Mouse (Mus musculus) heart, embryonic 13.5 days (tissue): ENCODE data around the gene Cnn3. TPM values are rescaled to one million over a fixed set of nuclear protein-coding genes. Genes with fewer than 3 reads are reported as not detected.

Experiments
- ATAC-seq: fragments of 200-750 bp; cut with Nextera tagmentation; 2 replicates; pipeline ENCODE4 v1.8.0; 2017; ENCODE audit warnings: moderate TSS enrichment; ENCODE audit not compliant: insufficient number of reproducible peaks, low FRiP score, low TSS enrichment; ENCODE audit errors: extremely low read depth
- H3K27ac ChIP-seq: fragments of 300-500 bp; sonication (generic); replicated peaks from 2 replicates; pipeline ENCODE4 v1.5.1; 2015; ENCODE audit warnings: moderate library complexity, mild to moderate bottlenecking, inconsistent platforms
- H3K27me3 ChIP-seq: fragments of 300-500 bp; sonication (generic); replicated peaks from 2 replicates; pipeline ENCODE4 v1.6.1; 2015; ENCODE audit warnings: mild to moderate bottlenecking, inconsistent platforms
- H3K36me3 ChIP-seq: fragments of 300-500 bp; sonication (generic); 2 replicates; pipeline ENCODE4 v1.6.1; 2015; ENCODE audit warnings: mild to moderate bottlenecking, inconsistent platforms
- H3K4me1 ChIP-seq: fragments of 300-500 bp; sonication (generic); 2 replicates; pipeline ENCODE4 v1.6.1; 2015; ENCODE audit warnings: inconsistent platforms
- H3K4me2 ChIP-seq: fragments of 300-500 bp; sonication (generic); 2 replicates; pipeline ENCODE4 v1.6.1; 2015; ENCODE audit warnings: inconsistent platforms, mild to moderate bottlenecking, moderate library complexity
- H3K4me3 ChIP-seq: fragments of 300-500 bp; sonication (generic); 2 replicates; pipeline ENCODE4 v1.5.1; 2015; ENCODE audit warnings: moderate library complexity, mild to moderate bottlenecking, inconsistent platforms
- H3K9ac ChIP-seq: fragments of 300-500 bp; sonication (generic); 2 replicates; pipeline ENCODE4 v1.6.1; 2015; ENCODE audit warnings: inconsistent platforms, mild to moderate bottlenecking, moderate library complexity
- H3K9me3 ChIP-seq: fragments of 300-500 bp; sonication (generic); 2 replicates; pipeline ENCODE4 v1.6.1; 2016; ENCODE audit warnings: inconsistent platforms
- WGBS: fragments of 180-500 bp; shearing (Covaris S2); methylation state at CpG from one replicate; pipeline ENCODE4 v1.1.7; 2015; ENCODE audit warnings: mixed read lengths; 5-methylcytosine and 5-hydroxymethylcytosine counted together
- polyA plus RNA-seq: library from polyadenylated mRNA; unstranded; fragments of >200 nt; fragmentation: Nextera tagmentation; extraction: Ambion mirVana; gene quantifications from 2 replicates; pipeline ENCODE4 v1.2.1, GENCODE M21; 2015

The Cnn3 gene
- polyA plus RNA-seq, 1 experiment from 2014 or later, result 400 TPM

- Histone ChIP-seq H3K36me3 (peaks cover 79% of the 10 kb centered on the region), H3K9me3 (no peaks in the 10 kb centered on the region)
- ATAC-seq, result no peak
These were observed 32.5 kb downstream of the Cnn3 start for GRCm38 (mm10) chr3:121458545-121459492.

DNA sequence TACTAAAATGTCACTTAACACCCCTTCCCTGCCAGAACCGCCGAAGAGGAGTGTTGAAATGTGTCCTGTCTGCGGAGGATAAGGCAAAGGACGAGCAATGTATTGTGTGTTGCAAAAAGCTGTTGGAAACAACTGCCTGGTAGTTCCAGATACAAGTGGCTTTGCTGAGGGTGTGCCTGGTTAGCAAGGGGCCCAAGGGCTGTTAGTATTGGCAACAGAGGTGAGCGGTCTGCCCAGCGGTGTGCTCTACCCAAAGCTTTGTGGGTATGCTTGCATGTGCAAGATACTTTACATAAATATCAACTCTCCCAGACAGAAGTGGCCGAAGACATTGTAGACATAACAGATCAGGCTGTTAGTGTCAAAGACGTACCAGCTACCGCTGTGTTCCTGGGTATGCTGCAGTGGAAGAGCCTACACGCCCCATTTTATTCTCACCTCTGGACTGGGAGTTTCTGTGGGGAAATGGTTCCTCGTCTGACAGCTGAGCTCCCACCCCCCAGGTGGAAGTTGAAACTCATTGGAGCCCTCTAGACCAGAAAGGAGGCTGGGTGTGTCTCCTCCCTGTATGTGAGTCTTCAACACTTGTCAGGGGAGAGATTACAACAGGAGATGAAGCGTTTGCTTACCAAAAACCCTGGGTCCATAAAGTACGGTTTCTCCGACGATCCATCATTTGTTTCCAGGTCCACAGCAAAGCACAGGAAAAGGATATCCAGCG is 34.3 kb downstream of the Cnn3 start:
- no peak overlapping the region for H3K4me3 ChIP-seq
- 64% methylated on average over 16 of the region's 16 CpGs for WGBS
- no peaks in the 10 kb centered on the region for H3K27me3 ChIP-seq
- ATAC-seq, result no peak
- peaks cover 61% of the 10 kb centered on the region for H3K36me3 ChIP-seq
- no peak overlapping the region for H3K9ac ChIP-seq
- H3K27ac ChIP-seq, result 0 out of 2 replicates have a peak overlapping the region, but pooled peaks have one; percentile 12
- H3K9me3 ChIP-seq, result no peaks in the 10 kb centered on the region
- H3K4me2 ChIP-seq, result no peak overlapping the region
- H3K4me1 ChIP-seq, result peaks cover 24% of the 10 kb centered on the region

More at GRCm38 (mm10) chr3:121458545-121459492, 32.5 kb downstream of the Cnn3 start:
- H3K9ac ChIP-seq, result no peak overlapping the region
- H3K27ac ChIP-seq, result no peak overlapping the region
- no peaks in the 10 kb centered on the region for H3K27me3 ChIP-seq
- H3K4me3 ChIP-seq, result no peak overlapping the region
- H3K4me1 ChIP-seq, result peaks cover 22% of the 10 kb centered on the region
- no peak overlapping the region for H3K4me2 ChIP-seq
- 53% methylated on average over 14 of the region's 14 CpGs for WGBS

GRCm38 (mm10) chr3:121461477-121461876 is 35.2 kb downstream of the Cnn3 start:
- Histone ChIP-seq H3K4me1 (peaks cover 27% of the 10 kb centered on the region), H3K4me2 (no peak overlapping the region), H3K9me3 (no peaks in the 10 kb centered on the region), H3K36me3 (peaks cover 53% of the 10 kb centered on the region), H3K27ac (no peak overlapping the region), H3K9ac (no peak overlapping the region), H3K4me3 (no peak overlapping the region), H3K27me3 (no peaks in the 10 kb centered on the region)
- ATAC-seq, result no peak
- WGBS, result 93% methylated on average over 13 of the region's 13 CpGs

- H3K9me3 ChIP-seq, result no peaks in the 10 kb centered on the region
- no peak overlapping the region for H3K9ac ChIP-seq
- H3K4me3 ChIP-seq, result no peak overlapping the region
- no peak overlapping the region for H3K27ac ChIP-seq
- 77% methylated on average over 3 of the region's 3 CpGs for WGBS
- H3K4me1 ChIP-seq, result peaks cover 27% of the 10 kb centered on the region
- no peaks in the 10 kb centered on the region for H3K27me3 ChIP-seq
- ATAC-seq, result no peak
- H3K4me2 ChIP-seq, result no peak overlapping the region
- peaks cover 40% of the 10 kb centered on the region for H3K36me3 ChIP-seq
These were observed 36.5 kb downstream of the Cnn3 start for GRCm38 (mm10) chr3:121462782-121463181.

GRCm38 (mm10) chr3:121464733-121465305 is 38.5 kb downstream of the Cnn3 start:
- H3K36me3 ChIP-seq, result peaks cover 20% of the 10 kb centered on the region
- no peak for ATAC-seq
- no peaks in the 10 kb centered on the region for H3K27me3 ChIP-seq
- H3K4me2 ChIP-seq, result no peak overlapping the region
- no peak overlapping the region for H3K9ac ChIP-seq
- H3K9me3 ChIP-seq, result no peaks in the 10 kb centered on the region
- no peak overlapping the region for H3K4me3 ChIP-seq
- no peak overlapping the region for H3K27ac ChIP-seq
- H3K4me1 ChIP-seq, result peaks cover 28% of the 10 kb centered on the region
- WGBS, result 56% methylated on average over 7 of the region's 7 CpGs

GRCm38 (mm10) chr3:121465795-121466194 is 39.5 kb downstream of the Cnn3 start:
- no peak overlapping the region for H3K9ac ChIP-seq
- peaks cover 20% of the 10 kb centered on the region for H3K4me1 ChIP-seq
- H3K4me3 ChIP-seq, result no peak overlapping the region
- WGBS, result 68% methylated on average over 10 of the region's 10 CpGs
- ATAC-seq, result no peak
- peaks cover 10% of the 10 kb centered on the region for H3K36me3 ChIP-seq
- H3K27me3 ChIP-seq, result no peaks in the 10 kb centered on the region
- no peak overlapping the region for H3K4me2 ChIP-seq
- no peaks in the 10 kb centered on the region for H3K9me3 ChIP-seq
- H3K27ac ChIP-seq, result no peak overlapping the region

DNA sequence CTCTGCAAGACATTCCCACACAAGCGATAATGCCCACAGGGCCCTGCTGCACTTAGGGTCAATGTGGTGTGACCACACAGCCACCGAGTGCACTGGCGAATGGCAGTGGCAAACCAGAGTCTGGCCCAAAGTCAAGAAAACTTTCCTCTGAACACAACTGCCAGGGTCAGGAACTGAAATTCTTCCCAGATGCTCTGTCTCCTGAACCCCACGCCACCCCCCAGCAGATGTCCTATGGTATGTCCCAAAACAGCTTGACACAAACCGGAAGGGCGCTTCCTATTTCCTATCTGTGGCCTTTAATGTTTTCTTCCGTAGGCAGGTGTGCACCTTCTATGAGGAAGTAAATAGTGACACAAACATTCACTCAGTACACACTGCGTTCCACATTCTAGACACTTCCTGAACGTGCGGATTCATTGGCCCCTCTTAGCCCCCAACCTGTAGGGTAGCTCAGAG is 40.8 kb downstream of the Cnn3 start:
- 71% methylated on average over 10 of the region's 10 CpGs for WGBS

GRCm38 (mm10) chr3:121468136-121468535 is 41.8 kb downstream of the Cnn3 start:
- Histone ChIP-seq H3K36me3 (no peaks in the 10 kb centered on the region), H3K4me1 (peaks cover 20% of the 10 kb centered on the region), H3K4me2 (no peak overlapping the region), H3K27me3 (no peaks in the 10 kb centered on the region), H3K4me3 (no peak overlapping the region), H3K9ac (no peak overlapping the region), H3K9me3 (no peaks in the 10 kb centered on the region), H3K27ac (no peak overlapping the region)
- 32% methylated on average over 1 of the region's 2 CpGs for WGBS
- no peak for ATAC-seq

More for the DNA sequence above, 40.8 kb downstream of the Cnn3 start:
- Histone ChIP-seq H3K9ac (no peak overlapping the region), H3K4me2 (no peak overlapping the region), H3K36me3 (0 out of 2 replicates have a peak, but pooled peaks cover 1% of the 10 kb centered on the region), H3K4me3 (no peak overlapping the region), H3K4me1 (peaks cover 20% of the 10 kb centered on the region), H3K27me3 (no peaks in the 10 kb centered on the region), H3K27ac (no peak overlapping the region), H3K9me3 (no peaks in the 10 kb centered on the region)
- ATAC-seq, result no peak

- H3K36me3 ChIP-seq, result no peaks in the 10 kb centered on the region
- no peak overlapping the region for H3K4me3 ChIP-seq
- ATAC-seq, result no peak
- no peaks in the 10 kb centered on the region for H3K9me3 ChIP-seq
- peak overlapping the region; percentile 58 for H3K9ac ChIP-seq
- peak overlapping the region; percentile 67 for H3K27ac ChIP-seq
- H3K4me1 ChIP-seq, result peaks cover 20% of the 10 kb centered on the region
- no peaks in the 10 kb centered on the region for H3K27me3 ChIP-seq
- peak overlapping the region; percentile 56 for H3K4me2 ChIP-seq
- 6% methylated on average over 13 of the region's 13 CpGs for WGBS
These were observed 43.1 kb downstream of the Cnn3 start for GRCm38 (mm10) chr3:121469185-121469975.

- Histone ChIP-seq H3K9me3 (no peaks in the 10 kb centered on the region), H3K4me2 (no peak overlapping the region), H3K9ac (no peak overlapping the region), H3K4me1 (peaks cover 16% of the 10 kb centered on the region), H3K4me3 (no peak overlapping the region), H3K27ac (no peak overlapping the region), H3K36me3 (no peaks in the 10 kb centered on the region), H3K27me3 (no peaks in the 10 kb centered on the region)
- ATAC-seq, result no peak
- WGBS, result 58% methylated on average over 11 of the region's 11 CpGs
These were observed 45.4 kb downstream of the Cnn3 start for GRCm38 (mm10) chr3:121471703-121472102.
